12 mouse cellular contexts compared by ENCODE assay signal in the genomic region with DNA sequence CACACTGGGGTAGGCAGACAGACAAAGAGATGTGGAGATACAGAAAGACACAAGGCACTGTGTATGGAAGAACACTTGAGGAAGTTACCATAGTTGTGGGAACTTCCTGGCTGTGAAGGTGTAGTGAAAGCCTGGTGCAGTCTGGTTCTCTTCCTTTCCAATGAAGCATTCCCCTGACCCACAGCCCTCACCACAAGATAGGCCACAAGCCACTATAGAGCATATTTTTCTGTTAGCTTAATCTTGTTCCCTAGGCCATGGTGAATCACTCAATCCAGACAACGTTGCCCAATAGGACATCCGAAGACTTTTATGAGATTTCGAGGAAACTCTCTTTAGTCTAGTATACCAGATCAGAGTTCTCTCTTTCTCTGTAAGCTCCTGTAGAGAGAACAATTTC.
"Had no signal": no experiment of that assay in that cellular context is flagged by ENCODE, and none has a peak within 500 bp of the region (broad histone marks: within the 10 kb centered on the region; RNA-seq: fewer than 3 reads in every experiment).

No protein-coding gene starts in this region.

- H3K36me3 ChIP-seq: liver, embryonic 12.5 days; midbrain, embryonic 12.5 days had no signal

- H3K4me1 ChIP-seq: limb, embryonic 15.5 days; liver, embryonic 12.5 days; midbrain, embryonic 12.5 days had no signal

- H3K9ac ChIP-seq: limb, embryonic 15.5 days; liver, embryonic 12.5 days; lung, embryonic 14.5 days; midbrain, embryonic 12.5 days had no signal

- H3K9me3 ChIP-seq: limb, embryonic 15.5 days; liver, embryonic 12.5 days; midbrain, embryonic 12.5 days had no signal

- H3K4me2 ChIP-seq: limb, embryonic 15.5 days; liver, embryonic 12.5 days; lung, embryonic 14.5 days; midbrain, embryonic 12.5 days had no signal

- H3K4me3 ChIP-seq: left cerebral cortex, adult 2 months; limb, embryonic 15.5 days; liver, embryonic 12.5 days; midbrain, embryonic 12.5 days had no signal

- H3K27ac ChIP-seq: left cerebral cortex, adult 2 months; limb, embryonic 15.5 days; liver, embryonic 12.5 days; midbrain, embryonic 12.5 days had no signal

- ATAC-seq: liver, embryonic 12.5 days had no signal

- DNase-seq: kidney, postnatal 25 days; lung, embryonic 14.5 days; lung, postnatal 10 days; lung, postnatal 4 days; retina, postnatal 1 day; right cerebral cortex, postnatal 14 days; thymus, adult 18-20 months; thymus, postnatal 14 days had no signal

- H3K27me3 ChIP-seq: limb, embryonic 15.5 days; liver, embryonic 12.5 days; midbrain, embryonic 12.5 days had no signal
